Mouse (Mus musculus): ENCODE measurements at regions not wholly inside any gene's neighbourhood (a gene's known extent, or its start where the extent isn't known, plus 50 kb on each side); places are given as distances from the start of the nearest gene placed in this dataset.

DNA sequence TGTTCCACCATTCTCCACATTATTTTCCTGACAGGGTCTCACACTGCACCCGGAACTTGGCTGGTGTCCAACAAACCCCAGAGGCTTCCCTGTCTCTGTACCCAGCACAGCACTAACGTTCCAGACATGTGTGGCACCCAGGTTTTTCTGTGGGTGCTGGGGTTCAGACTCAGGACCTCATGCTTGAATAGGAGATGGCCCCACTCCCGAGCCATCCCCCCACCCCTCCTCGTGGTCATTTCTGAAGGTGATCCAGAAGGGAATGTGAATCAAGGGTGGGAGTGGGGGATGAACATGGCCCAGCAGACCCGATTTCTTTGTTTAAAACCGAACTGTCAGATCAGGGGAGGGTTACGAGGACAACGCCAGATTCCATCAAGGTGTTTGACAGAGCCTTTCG is 245.6 kb downstream of the Tbc1d1 start:
- no peak for TF ChIP-seq GATA1 (IDR thresholded peaks at IDR 0.05; ENCODE audit: low read length)
- TF ChIP-seq TAL1 (IDR thresholded peaks at IDR 0.05; ENCODE audit: low read length), result no peak

All from erythroblast, embryonic 14.5 days (primary cell).